Mouse (Mus musculus) thymus, postnatal 4 days (tissue): ENCODE data around the gene Jade2.
A peak's percentile ranks its signal among the peaks of the same experiment; 100 is the strongest.

Experiments
- DNase-seq: peaks from one replicate; pipeline ENCODE4 v3.0.0; 2021

Jade2 gene

GRCm38 (mm10) chr11:51856616-51857080, 805 bp downstream of the Jade2 start:
- peak; percentile 77 for DNase-seq

DNA sequence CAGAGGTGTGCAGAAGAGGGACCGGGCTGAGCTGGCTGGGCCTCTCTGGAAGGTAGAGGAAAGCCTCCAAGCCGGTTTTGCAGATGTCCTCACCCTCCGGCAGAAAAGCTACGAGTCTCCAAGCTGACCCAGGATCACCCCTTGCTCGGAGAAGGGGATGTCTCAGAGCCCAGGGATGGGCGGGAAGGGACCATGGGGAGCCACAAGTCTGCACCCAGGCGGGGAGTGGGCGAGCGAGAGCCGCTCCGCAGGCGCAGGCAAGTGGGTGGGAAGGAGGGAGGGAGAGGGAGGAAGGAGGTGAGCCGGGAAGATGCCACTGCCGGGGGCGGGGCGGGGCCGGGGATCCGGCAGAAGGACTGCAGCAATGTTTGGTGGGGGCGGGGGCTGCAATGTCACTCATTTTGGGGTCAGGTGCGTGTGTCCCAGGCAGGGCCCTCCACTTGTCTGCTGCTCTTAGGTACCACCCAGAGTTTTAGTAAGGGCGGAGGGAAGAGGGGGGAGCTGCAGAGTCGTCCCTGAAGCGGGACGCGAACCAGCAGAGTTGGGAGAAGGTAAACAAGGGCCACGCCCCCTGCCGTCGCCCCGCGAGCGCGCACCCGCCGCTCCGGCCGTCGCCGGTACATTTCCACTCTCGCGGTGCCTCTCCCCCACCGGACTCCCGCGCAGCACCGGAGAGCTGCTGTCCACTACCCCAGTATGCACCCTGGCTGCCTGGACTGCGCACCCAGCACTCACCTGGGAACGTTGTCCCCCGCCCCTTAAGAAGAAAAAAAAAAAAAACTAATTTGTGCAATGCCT, 1.4 kb downstream of the Jade2 start:
- DNase-seq = peak; percentile 89

- peak; percentile 88 for DNase-seq
These were observed 2.3 kb downstream of the Jade2 start for GRCm38 (mm10) chr11:51854981-51855817.

GRCm38 (mm10) chr11:51852595-51852994, 4.9 kb downstream of the Jade2 start:
- no peak for DNase-seq

GRCm38 (mm10) chr11:51852091-51852521, 5.3 kb downstream of the Jade2 start:
- DNase-seq = no peak

DNA sequence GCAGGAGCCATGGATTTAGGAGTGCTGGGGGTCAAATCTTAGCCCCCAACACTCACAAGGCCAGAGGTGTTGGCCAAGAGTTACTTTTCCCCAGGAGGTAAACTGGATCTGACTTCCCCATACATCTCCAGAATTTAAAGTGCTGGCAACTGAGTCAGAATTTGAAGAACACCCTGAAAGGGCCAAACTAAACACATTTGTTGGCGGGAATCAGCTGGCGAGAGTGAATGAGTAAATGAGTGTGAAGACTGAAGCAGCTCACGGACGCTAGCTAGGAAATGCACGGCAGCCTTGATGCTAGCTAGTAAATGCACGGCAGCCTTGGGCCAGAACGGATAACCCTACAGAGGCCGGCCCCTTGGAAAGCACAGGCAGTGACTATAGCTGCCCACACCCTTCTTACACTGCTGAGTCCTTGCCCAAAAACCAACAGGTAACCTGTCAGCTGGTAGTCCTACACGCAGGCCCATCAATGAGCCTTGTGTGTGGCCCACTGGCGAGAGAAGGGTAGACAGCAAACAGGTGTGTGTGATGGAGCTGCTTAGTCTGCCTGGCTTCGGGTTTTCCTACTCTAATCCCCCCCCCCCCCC, 6.6 kb downstream of the Jade2 start:
- no peak for DNase-seq

GRCm38 (mm10) chr11:51848324-51848723, 9.1 kb downstream of the Jade2 start:
- no peak for DNase-seq

DNA sequence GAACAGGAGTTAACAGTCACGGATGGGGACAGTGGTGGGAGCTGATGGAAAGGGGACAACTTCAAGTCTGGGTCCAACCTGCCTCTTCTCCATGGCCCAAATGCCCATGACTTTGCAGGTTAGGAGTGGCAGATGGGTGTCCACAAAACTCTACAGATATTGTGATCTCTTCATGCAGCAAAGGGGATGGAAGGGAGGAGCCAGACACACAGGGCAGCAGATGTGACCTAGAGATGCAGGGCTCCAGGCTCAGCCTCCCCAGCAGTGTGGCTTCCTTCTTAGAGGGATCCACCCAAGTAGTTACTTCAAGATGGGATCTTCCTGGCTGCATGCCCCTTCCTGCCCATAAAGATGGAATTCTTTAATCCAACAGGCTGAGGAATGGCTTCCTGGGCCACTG, 9.6 kb downstream of the Jade2 start:
- DNase-seq = no peak

DNA sequence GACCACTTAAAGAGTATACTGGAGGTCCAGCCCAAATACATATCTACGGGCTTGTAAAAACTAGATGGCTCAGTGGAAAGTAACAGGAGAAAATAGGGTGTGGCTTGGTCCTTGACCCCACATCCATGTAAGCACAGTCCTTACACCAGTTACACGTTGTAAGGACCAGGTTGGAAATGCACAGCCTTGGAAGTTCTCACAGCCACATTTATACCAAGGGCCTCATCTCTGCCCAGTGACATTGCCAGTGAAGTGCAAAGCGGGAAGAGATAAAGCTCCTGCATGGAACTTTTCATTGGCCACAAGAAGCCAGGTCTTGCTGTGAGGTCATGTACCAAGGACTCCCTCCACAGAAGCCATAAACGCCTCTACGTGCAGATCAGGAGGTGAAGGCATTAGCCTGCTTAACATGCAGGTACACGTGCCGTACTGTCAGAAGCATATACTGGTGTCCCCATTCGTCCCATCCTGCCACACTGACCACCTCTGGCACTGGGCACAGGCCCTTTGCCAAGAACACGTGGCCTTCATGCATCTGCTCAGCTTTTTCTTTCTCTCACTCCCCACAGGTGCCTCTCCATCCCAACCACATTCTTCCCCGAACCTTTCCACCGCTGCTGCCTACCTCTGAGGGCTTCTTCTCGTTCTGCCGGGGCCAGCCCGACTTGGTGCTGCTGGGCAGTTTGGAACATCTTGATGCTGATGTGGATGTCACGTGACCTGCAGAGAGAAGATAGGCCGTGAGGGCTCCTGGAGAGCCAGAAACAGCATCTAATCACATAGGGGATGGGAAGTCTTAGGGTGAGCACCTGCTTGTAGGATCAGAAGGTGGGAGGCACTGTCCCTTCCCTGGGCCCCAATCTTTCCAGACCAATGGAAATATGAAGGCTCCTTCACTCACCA, 11.2 kb downstream of the Jade2 start:
- DNase-seq = no peak

DNA sequence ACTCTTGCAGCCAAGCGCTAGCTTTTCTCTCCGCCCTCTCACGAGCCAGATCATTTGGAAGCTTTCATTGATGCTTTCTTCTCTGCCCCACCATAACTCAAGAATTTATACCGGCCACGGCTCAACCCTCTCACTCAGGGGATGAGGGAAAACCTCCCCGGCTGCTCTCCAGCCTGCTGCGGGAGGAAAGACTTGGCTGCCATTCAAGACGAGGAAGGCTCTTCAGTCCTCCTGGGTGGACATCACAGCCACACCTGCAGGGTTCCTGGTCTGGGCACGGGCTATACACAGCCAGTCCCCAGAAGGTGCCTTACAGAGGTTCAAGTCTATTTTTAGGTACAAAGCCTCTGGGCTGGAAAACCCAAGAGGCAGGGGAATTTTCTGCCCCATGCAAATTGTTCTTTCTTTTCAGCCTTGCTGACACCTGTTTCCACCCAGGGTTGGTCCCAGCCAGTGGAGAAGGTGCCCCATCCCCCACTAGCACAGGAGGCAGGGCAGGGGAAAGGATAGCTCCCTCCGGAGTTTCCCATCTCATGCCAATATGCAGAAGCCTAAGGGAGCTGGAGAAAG, 12.8 kb downstream of the Jade2 start:
- no peak for DNase-seq

DNA sequence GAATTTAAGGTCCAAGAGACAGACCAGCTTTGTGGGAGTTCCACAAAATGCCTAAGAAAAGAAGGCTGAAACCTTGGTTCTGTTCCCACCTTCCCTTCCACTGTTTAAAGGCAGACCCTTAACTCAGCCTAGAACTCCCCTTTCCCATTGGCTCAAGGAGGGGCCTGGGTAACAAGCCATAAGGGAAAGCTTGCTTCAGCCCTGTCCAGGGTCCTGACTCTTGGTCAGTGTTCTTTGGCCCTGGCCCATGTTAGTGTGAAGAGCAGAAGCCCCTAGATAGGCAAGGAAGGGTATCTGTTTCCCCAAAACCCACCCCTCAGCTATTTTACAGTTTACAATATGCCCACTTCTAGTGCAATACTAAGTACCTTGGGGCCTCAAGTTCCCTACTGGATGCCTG, 13.6 kb downstream of the Jade2 start:
- DNase-seq = no peak

DNA sequence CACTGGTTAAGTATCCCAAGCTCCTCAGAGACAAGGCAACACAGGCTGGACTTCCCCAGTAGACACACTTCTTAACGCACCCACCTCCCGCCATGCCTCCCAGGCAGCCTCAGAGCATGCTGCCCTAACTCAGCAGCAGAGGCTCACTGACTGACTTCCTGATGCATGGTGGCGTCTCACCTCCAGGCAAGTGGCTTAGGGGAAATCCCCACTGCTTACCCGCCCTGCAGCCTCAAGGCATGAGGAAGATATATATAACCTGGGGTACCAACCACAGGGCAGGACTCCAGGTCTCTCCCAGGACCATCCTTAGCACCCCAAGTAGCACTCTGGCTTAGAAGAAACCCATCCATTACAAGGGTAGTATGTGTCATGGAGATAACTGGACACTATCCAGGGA, 14.3 kb downstream of the Jade2 start:
- DNase-seq = no peak

GRCm38 (mm10) chr11:51841149-51841548, 16.3 kb downstream of the Jade2 start:
- no peak for DNase-seq

DNA sequence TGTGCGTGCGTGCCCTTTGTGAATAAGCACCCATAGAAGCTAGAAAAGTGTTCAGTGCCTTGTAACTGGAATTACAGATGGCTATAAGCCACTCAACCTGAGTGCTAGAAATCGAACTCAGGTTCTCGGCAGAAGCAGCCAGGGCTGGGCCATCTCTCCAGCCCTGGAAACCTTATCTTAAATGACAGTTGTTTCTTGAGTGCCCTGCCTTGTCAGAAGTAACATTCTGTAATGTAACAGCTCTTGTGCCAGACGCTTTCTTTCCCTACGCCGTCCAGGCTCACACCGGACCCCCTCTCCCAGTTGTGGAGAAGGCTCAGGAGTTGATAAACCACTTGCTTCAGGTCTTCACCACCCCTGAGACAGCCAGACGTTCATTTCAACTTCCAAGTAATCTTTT, 16.8 kb downstream of the Jade2 start:
- DNase-seq = no peak

DNA sequence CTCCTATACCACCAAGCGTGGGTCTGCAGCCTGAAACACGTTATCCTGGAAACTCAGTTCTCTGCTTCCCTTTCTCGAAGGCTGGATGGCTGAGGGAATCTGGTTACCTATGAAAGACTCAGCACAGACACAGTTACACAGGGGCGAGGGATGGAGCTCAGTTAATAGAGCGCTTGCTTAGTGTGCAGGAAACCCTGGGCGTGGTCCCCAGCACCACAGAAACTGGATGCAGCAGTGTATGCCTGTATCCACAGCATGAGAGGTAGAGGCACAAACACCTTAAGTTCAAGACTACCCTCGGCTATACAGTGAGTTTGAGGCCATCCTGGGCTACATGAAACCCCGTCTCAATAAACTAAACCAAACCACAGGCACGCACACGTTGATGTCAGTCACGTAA, 17.5 kb downstream of the Jade2 start:
- no peak for DNase-seq

DNA sequence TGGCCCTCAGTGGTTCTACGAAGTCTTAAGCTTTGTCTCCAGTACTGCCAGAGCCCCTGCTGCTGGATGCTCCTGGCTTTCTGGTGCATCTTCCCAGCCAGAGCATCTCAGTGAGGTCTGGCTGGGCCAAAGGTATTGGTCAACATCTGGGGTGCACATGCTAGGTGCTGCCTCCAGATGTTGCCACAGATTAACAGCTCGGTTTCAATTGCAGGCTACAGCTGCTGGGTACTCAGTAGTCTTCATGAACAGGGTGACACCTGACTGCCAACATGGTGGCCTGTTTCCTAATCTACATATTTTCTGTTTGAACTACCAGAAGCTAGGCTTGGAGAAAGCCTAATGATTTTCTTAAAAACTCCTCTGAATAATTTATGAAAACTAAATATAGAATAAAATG, 18.3 kb downstream of the Jade2 start:
- no peak for DNase-seq

- no peak for DNase-seq
These were observed 20.0 kb downstream of the Jade2 start for GRCm38 (mm10) chr11:51837164-51838153.

- no peak for DNase-seq
These were observed 20.9 kb downstream of the Jade2 start for GRCm38 (mm10) chr11:51836506-51836905.

DNA sequence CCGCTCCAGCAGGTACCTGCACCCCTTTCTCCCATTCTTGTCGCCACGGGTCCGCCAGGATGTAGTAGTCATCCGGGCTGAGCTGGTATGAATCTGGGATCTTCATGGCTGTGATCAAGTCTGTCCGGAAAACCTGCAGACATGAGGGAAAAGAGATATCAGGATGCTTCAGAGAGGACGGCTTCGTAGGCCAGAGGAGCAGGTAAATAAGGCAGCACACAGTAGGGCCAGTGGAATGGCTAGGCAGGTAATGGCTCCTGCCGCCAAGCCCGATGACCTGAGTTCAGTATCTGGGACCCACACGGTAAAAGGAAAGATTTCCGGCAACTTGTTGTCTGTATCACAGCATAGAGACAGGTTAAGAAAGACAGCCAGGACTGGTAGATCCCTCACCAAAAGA, 21.9 kb downstream of the Jade2 start:
- no peak for DNase-seq

DNA sequence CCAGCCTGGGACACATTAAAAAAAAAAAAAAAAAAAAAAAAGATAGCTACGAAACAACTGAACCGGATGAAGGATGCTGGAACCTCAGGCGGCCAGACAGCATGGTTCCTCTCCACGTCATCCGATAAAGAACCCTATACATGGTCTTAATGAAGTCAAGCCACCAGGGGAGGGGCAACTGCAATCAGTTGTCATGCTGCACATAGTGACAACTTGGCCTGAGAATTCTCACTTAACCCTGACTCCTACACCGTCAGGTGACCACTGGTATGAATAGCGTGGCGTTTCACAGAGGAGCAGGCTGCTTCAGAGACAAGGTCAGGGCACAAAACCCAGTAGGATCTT, 23.4 kb downstream of the Jade2 start:
- no peak for DNase-seq
